Mouse (Mus musculus): ENCODE results near the gene Unc119. TPM values are rescaled to one million over a fixed set of nuclear protein-coding genes. Genes with fewer than 3 reads are reported as not detected.

The Unc119 gene
- total RNA-seq, 2 experiments from 2014 or later, result 5.9 to 6.3 TPM

GRCm38 (mm10) chr11:78363309-78364007, 20.2 kb downstream of the Unc119 start:
- DNase-seq, result no peak
- intact Hi-C loops (cut with DNase I), result loop anchor here (5.0 kb wide), 1 partner anchor 89 kb away; no protein-coding TSS in a partner anchor

DNA sequence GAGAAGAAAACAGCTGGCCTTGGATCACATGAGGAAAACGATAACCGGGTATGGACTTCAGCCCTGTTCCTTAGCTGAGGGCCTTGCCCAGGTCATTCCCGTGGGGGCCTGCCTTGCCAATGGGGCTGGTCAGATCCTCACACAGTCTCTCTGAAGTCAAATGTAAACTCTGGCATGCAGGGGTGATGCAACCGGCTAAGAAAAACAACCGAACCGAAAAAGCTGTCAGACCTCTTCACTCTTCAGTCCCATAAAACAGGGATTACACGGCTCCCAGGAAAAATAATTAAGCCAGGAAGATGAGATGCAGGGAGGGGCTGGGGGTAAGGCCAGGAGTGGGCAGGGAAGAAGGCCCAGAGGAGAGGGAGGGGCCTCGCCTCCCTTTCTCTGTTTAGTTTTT, 20.8 kb downstream of the Unc119 start:
- intact Hi-C loops (cut with DNase I), result loop anchor here (5.0 kb wide), 1 partner anchor 88 kb away; no protein-coding TSS in a partner anchor
- no peak for DNase-seq

DNA sequence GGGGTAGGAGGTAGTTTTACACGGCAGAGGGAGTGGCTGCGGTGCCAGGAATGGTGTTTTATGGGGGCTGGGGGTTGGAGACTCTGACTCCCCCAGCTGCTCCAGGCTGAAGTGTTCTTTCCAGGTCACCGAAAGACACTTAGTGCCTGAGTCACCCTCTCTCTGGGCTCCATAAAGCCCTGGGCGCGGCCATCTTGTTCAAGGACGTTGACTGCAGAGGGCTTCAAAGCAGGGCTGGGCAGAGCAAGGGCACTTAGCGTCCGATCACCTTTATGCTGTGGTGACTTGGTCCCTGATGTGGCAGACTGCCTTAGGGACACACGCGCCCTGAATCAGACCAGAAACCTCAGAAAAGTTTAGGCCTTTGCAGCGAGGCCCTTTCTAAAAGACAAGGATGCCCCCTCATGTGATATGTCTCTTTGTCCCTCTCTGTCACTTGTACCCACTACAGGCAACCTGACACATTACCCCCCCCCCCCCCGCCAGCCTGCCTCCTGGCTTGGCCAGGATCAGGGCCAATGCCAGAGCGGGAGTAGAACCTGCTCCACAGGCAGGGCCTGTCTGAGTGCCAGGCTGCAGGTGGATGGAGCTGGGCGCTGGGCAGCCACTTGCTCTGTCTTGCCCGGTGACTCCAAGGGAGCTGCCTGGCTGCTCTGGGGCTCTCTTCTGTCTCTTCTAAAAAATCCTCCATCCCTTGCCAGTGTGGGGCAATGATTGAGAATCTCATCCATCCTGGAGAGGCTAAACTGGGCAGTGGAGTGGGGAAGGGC, 24.4 kb downstream of the Unc119 start:
- no peak for DNase-seq
- intact Hi-C loops (cut with DNase I), result no loop called here

- intact Hi-C loops (cut with DNase I), result no loop called here
- no peak for DNase-seq
Measured at GRCm38 (mm10) chr11:78370389-78370788, 27.1 kb downstream of the Unc119 start.

- intact Hi-C loops (cut with DNase I), result no loop called here
Measured at GRCm38 (mm10) chr11:78371711-78372110, 28.4 kb downstream of the Unc119 start.

GRCm38 (mm10) chr11:78372166-78372565, 28.9 kb downstream of the Unc119 start:
- no peak for DNase-seq

More at GRCm38 (mm10) chr11:78371711-78372110, 28.4 kb downstream of the Unc119 start:
- no peak for DNase-seq

DNA sequence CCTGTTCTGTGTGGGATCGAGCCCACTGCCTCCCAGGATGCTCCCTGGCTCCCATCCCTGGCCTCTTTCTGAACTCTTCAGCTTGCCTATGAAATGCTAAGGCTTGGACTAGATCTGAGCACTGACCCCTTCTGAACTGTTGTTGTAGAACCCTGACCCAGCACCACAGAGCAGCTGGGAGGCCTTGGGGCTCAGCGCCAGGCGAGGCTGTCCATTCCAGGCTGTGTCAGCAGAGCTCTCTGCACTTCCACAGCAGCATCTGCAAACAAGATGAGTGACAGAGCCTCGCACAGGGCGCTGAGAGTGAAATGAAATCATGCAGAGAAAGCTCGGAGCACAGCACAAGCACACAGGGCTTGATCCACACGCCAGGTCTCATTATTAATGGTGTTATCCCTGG, 29.3 kb downstream of the Unc119 start:
- peak; percentile 38 to 54 for DNase-seq

More at GRCm38 (mm10) chr11:78372166-78372565, 28.9 kb downstream of the Unc119 start:
- intact Hi-C loops (cut with DNase I), result no loop called here

GRCm38 (mm10) chr11:78374147-78374546, 30.9 kb downstream of the Unc119 start:
- intact Hi-C loops (cut with DNase I), result no loop called here
- no peak for DNase-seq

More for the DNA sequence above, 29.3 kb downstream of the Unc119 start:
- intact Hi-C loops (cut with DNase I), result no loop called here

- intact Hi-C loops (cut with DNase I), result no loop called here
- no peak for DNase-seq
Measured at GRCm38 (mm10) chr11:78377549-78378159, 34.4 kb downstream of the Unc119 start.

DNA sequence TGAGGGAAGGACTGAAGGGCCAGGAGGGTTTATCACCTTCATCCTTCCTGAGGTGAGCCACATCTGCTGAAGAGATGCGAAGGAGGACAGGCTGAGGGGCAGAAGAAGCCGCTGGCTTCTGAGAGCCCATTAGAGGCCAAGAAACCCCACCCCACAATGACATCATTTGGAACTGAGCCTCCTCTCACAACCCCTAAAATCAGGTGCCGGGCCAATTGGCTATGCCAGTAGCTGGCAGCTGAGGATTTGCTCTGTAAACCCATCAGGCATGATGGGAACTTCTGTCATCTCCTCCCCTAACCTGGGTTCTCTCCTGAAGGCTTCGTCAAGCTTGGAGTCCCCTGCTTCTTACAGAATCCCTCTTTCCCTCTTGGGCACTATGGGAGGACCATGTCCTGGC, 37.1 kb downstream of the Unc119 start:
- intact Hi-C loops (cut with DNase I), result no loop called here
- no peak for DNase-seq

GRCm38 (mm10) chr11:78380996-78381395, 37.7 kb downstream of the Unc119 start:
- no peak for DNase-seq
- intact Hi-C loops (cut with DNase I), result no loop called here

DNA sequence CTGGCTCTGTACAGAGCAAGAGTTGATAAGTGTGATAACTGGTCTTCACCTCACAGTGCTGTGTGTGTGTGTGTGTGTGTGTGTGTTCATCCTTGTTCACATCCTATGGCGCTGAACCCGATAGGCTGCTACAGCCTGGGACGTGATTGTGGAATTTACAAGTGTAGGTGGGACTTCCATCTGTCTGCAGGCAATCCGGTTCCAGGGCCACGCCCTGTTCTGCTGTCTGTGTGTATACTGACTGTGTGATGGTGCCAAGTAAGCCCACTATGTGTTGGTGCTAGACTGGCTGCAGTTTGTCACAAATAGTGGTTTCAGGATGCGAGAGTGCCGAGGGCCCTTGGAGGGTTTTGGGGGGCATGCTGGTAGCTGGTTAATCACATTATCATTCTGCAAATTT, 39.0 kb downstream of the Unc119 start:
- DNase-seq, result no peak
- intact Hi-C loops (cut with DNase I), result no loop called here

GRCm38 (mm10) chr11:78382701-78383100, 39.4 kb downstream of the Unc119 start:
- DNase-seq, result no peak
- intact Hi-C loops (cut with DNase I), result no loop called here

DNA sequence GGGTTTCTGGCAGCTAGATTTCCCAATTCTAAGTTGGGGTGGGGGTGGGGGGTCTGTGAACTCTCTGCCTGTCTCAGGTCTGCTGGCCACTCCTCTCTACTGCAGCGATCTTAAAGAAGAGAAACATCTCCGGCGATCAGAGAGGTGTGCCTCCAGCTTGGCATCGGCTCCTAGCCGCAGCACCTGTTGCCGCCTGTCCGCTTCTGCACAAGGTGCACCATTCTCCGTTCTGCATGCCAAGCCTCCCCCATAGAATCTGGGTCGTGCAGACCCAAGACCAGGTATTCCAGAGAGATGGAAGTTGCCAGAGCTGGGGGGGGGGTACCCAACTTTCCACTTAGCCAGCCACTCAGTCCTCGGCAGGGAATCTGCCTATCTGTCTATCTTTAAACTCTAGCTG, 42.5 kb downstream of the Unc119 start:
- no peak for DNase-seq
- intact Hi-C loops (cut with DNase I), result no loop called here

- DNase-seq, result no peak
- intact Hi-C loops (cut with DNase I), result no loop called here
Measured at GRCm38 (mm10) chr11:78386508-78387043, 43.3 kb downstream of the Unc119 start, which contains the start of gene Foxn1. Gene Foxn1 (minus strand): TSS chr11:78386558.

DNA sequence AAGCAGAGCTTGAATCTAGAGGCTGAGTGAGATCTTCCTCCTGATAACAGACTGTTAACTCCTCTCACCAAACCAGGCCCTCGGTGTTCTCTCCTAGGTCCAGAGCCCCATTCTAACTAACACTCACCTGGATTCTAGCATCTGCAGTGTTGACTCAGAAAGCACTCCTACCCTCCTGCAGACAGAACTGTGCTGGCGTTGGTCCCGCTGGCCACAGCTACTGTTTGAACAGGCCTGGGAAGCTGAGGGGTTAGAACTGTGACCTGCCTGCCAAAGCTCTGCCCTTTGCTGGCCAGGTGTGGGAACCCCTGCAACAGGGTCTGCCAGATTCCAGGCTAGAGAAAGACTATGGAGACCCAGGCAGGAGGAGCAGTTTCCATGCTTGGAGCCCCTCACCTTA, 49.4 kb downstream of the Unc119 start:
- intact Hi-C loops (cut with DNase I), result no loop called here
- DNase-seq, result no peak

DNA sequence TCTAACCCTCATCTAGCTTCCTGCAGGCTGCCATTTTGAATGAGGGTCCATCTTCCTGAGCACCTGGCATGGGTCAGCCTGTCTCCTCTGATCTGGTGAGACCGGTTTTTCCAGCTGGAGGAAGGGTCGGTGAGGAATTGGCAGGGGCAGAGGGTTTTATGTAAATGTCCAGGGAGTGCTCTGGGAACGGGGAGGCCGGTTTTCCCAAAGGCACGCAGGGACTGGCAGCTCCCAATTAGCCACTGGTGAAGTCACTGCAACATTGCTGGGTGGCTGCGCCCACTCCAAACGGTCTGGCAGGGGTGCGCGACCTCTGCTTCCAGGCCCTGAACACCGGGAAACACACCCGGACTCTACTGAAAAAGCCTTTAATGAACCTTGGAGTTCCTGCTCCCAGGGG, 53.7 kb downstream of the Unc119 start:
- intact Hi-C loops (cut with DNase I), result no loop called here
- DNase-seq, result no peak

GRCm38 (mm10) chr11:78397397-78397796, 54.1 kb downstream of the Unc119 start:
- DNase-seq, result peak; percentile 45 to 73
- intact Hi-C loops (cut with DNase I), result no loop called here

DNA sequence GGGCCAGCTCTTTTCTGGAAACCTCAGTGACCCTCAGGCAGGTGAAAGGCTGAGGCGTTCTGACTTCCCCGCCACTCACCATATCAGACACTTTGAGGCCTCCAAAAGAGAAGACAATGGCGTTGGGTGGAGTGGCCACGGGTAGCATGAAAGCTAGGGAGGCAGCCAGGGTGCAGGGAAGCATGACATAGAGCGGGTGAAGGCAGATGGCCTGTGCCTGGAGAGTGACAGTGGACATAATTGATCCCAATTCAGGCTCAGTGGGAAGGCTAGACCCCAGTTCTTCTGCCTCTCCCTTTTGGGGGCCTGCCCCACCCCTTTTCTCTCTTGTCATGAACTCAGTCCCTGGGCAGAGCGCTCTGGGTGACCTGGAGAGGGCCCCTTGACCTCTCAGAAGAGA, 54.9 kb downstream of the Unc119 start:
- intact Hi-C loops (cut with DNase I), result no loop called here
- no peak for DNase-seq

Data from heart, postnatal 14 days (tissue).